Mouse (Mus musculus): ENCODE measurements at regions not wholly inside any gene's neighbourhood (a gene's known extent, or its start where the extent isn't known, plus 50 kb on each side); places are given as distances from the start of the nearest gene placed in this dataset.

GRCm38 (mm10) chr5:28013619-28014273 is 57.4 kb upstream of the Insig1 start:
- no peak for TF ChIP-seq CTCF (IDR thresholded peaks at IDR 0.05; ENCODE audit: low read depth, low read length)
- no peak for TF ChIP-seq POLR2A (IDR thresholded peaks at IDR 0.05; ENCODE audit: borderline replicate concordance, low read depth, low read length)
- Histone ChIP-seq H3K4me3 (ENCODE audit: insufficient read depth, low read length) (no peak overlapping the region), H3K4me1 (ENCODE audit: control insufficient read depth, insufficient read depth, low read length) (peaks cover 9% of the 10 kb centered on the region), H3K27ac (ENCODE audit: insufficient read depth, low read depth, low read length) (no peak overlapping the region)

GRCm38 (mm10) chr5:28019864-28020263 is 51.3 kb upstream of the Insig1 start:
- H3K27ac ChIP-seq (ENCODE audit: insufficient read depth, low read depth, low read length) = no peak overlapping the region
- H3K4me1 ChIP-seq (ENCODE audit: control insufficient read depth, insufficient read depth, low read length) = peaks cover 2% of the 10 kb centered on the region; the same call in 1 of the 2 replicates
- TF ChIP-seq CTCF (IDR thresholded peaks at IDR 0.05; ENCODE audit: low read depth, low read length) = no peak
- TF ChIP-seq POLR2A (IDR thresholded peaks at IDR 0.05; ENCODE audit: borderline replicate concordance, low read depth, low read length) = no peak
- no peak overlapping the region for H3K4me3 ChIP-seq (ENCODE audit: insufficient read depth, low read length)
